Mouse (Mus musculus) cortical plate, adult 2 months (tissue): ENCODE measurements around the gene Tspan4.

Experiments
- CTCF ChIP-seq: fragments of 200-500 bp; IDR thresholded peaks from 2 replicates; pipeline ENCODE4 v1.5.1; 2011; ENCODE audit warnings: mild to moderate bottlenecking, control low read depth, low read length; ENCODE audit not compliant: insufficient read depth; ENCODE audit errors: extremely low read depth
- POLR2A ChIP-seq: fragments of 200-500 bp; IDR thresholded peaks from 2 replicates; pipeline ENCODE4 v1.6.1; 2011; ENCODE audit warnings: mild to moderate bottlenecking, low read length, control low read depth; ENCODE audit not compliant: insufficient read depth; ENCODE audit errors: extremely low read depth

- TF ChIP-seq POLR2A (no peak), CTCF (no peak)
Observed at GRCm38 (mm10) chr7:141493729-141494128, 18.7 kb downstream of the Tspan4 start.
